Mouse (Mus musculus): ENCODE data around the gene Fgfr2. TPM values are rescaled to one million over a fixed set of nuclear protein-coding genes. Genes with fewer than 3 reads are reported as not detected.

Gene Fgfr2
- polyA plus RNA-seq, 1 experiment, result 0.17 TPM

- H3K4me2 ChIP-seq (ENCODE audit: low read depth), result no peak overlapping the region
- TF ChIP-seq CEBPB (IDR thresholded peaks at IDR 0.05; ENCODE audit: insufficient read depth, poor library complexity, severe bottlenecking) (no peak), MYOG (IDR thresholded peaks at IDR 0.05; ENCODE audit: control insufficient read depth in 1 of 3, insufficient read depth in 1 of 3, insufficient read length in 2 of 3, low read depth in 2 of 3) (no peak), USF1 (IDR thresholded peaks at IDR 0.05; ENCODE audit: low read depth) (no peak)
- H3K27me3 ChIP-seq (ENCODE audit: control insufficient read depth, insufficient read depth, insufficient read length), result no peaks in the 10 kb centered on the region
- H3ac ChIP-seq (ENCODE audit: control insufficient read depth, insufficient read length), result no peak overlapping the region
- H3K36me3 ChIP-seq (ENCODE audit: control insufficient read depth, insufficient read depth), result no peaks in the 10 kb centered on the region
- no peaks in the 10 kb centered on the region for H3K79me2 ChIP-seq (ENCODE audit: control insufficient read depth, insufficient read depth)
- H3K4me3 ChIP-seq, result no peak overlapping the region
These were observed 1375.8 kb downstream of the Fgfr2 start for GRCm38 (mm10) chr7:131747152-131748010.

DNA sequence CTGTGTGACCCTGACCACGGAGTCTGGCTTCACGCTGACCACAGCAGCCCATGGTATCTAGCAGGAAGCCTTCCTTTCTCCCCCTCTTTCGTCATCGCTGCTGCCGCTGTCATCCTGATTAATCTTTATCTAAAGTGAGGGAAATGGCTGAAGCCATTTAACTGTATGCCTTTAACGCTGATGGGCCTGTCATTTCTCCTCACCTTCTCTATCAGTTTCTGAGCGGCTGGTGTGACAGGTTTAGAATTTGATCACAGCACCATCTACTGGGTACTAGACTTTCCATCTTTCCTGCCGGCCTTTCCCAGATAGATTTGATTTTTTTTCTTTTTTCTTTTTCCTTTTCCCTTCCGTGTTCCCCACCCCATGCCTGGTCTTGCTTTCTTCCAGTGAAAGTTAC is 1376.4 kb downstream of the Fgfr2 start:
- no peak overlapping the region for H3ac ChIP-seq (ENCODE audit: control insufficient read depth, insufficient read length)
- no peak overlapping the region for H3K4me2 ChIP-seq (ENCODE audit: low read depth)
- no peaks in the 10 kb centered on the region for H3K27me3 ChIP-seq (ENCODE audit: control insufficient read depth, insufficient read depth, insufficient read length)
- TF ChIP-seq MAX (IDR thresholded peaks at IDR 0.05; ENCODE audit: low read depth) (no peak), MYOD1 (IDR thresholded peaks at IDR 0.05; ENCODE audit: control insufficient read depth in 1 of 3, insufficient read length in 2 of 3, low read depth in 2 of 3) (no peak), POLR2A (IDR thresholded peaks at IDR 0.05; ENCODE audit: insufficient read length, low read depth) (no peak), TCF12 (IDR thresholded peaks at IDR 0.05; ENCODE audit: insufficient read depth, poor library complexity, severe bottlenecking) (no peak), SRF (IDR thresholded peaks at IDR 0.05; ENCODE audit: control insufficient read depth, insufficient read length, low read depth) (no peak), USF1 (IDR thresholded peaks at IDR 0.05; ENCODE audit: low read depth) (no peak), CEBPB (IDR thresholded peaks at IDR 0.05; ENCODE audit: insufficient read depth, poor library complexity, severe bottlenecking) (no peak)
- H3K79me2 ChIP-seq (ENCODE audit: control insufficient read depth, insufficient read depth), result no peaks in the 10 kb centered on the region
- H3K36me3 ChIP-seq (ENCODE audit: control insufficient read depth, insufficient read depth), result no peaks in the 10 kb centered on the region
- H3K4me3 ChIP-seq, result no peak overlapping the region

GRCm38 (mm10) chr7:131743193-131743592 is 1380.0 kb downstream of the Fgfr2 start:
- no peak overlapping the region for H3K4me3 ChIP-seq
- no peak overlapping the region for H3K4me2 ChIP-seq (ENCODE audit: low read depth)
- H3K79me2 ChIP-seq (ENCODE audit: control insufficient read depth, insufficient read depth), result no peaks in the 10 kb centered on the region
- no peak overlapping the region for H3ac ChIP-seq (ENCODE audit: control insufficient read depth, insufficient read length)
- no peaks in the 10 kb centered on the region for H3K36me3 ChIP-seq (ENCODE audit: control insufficient read depth, insufficient read depth)
- H3K27me3 ChIP-seq (ENCODE audit: control insufficient read depth, insufficient read depth, insufficient read length), result no peaks in the 10 kb centered on the region
- TF ChIP-seq TCF3 (IDR thresholded peaks at IDR 0.05; ENCODE audit: insufficient read length, low read depth) (no peak), MYOG (IDR thresholded peaks at IDR 0.05; ENCODE audit: control insufficient read depth in 1 of 3, insufficient read depth in 1 of 3, insufficient read length in 2 of 3, low read depth in 2 of 3) (no peak), REST (IDR thresholded peaks at IDR 0.05; ENCODE audit: insufficient read depth, insufficient read length) (no peak), POLR2A (IDR thresholded peaks at IDR 0.05; ENCODE audit: insufficient read length, low read depth) (no peak), POLR2AphosphoS2 (IDR thresholded peaks at IDR 0.05; ENCODE audit: insufficient read length, low read depth) (no peak), MAX (IDR thresholded peaks at IDR 0.05; ENCODE audit: low read depth) (no peak), MYOD1 (IDR thresholded peaks at IDR 0.05; ENCODE audit: control insufficient read depth in 1 of 3, insufficient read length in 2 of 3, low read depth in 2 of 3) (no peak), USF1 (IDR thresholded peaks at IDR 0.05; ENCODE audit: low read depth) (no peak)

DNA sequence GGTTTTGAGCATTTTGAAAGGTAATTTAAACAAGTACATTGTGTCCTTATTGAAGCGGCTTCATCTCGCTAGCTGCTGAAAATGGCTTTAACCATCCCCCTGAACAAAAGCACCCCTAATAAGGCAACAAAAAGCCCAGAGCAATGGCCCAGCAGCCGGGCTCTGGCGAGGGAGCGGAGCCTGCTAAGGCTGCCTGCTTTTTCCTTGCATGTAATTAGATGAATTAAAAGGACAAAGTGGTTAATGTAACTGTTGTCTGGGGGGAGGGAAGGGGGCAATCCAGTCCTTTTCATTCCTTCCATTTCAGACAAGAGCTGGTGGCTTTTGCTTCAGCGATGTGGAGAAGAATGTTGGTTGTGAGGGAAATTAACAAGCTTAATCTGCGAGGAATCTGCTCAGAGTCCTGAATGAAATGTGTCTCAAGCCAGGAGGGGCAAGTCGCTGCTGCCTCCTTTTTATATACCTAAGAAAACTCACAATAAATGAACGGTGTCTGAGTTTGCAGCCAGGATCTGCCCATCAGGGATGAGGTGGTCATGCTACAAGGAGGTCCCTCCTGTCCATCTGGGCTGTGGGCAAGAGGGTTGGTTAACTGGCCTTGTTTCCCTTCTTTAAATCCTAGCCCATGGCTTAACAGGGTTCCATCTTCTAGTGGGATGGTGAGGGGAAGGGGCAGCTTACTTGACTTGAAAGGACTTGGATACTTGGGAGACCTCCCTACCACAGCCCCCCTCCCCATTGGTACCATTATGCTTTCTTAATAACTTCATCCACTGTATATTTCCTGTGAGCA is 1400.2 kb downstream of the Fgfr2 start:
- Histone ChIP-seq H3K4me3 (no peak overlapping the region), H3K4me2 (ENCODE audit: low read depth) (no peak overlapping the region), H3K36me3 (ENCODE audit: control insufficient read depth, insufficient read depth) (no peaks in the 10 kb centered on the region), H3K79me2 (ENCODE audit: control insufficient read depth, insufficient read depth) (no peaks in the 10 kb centered on the region), H3K27me3 (ENCODE audit: control insufficient read depth, insufficient read depth, insufficient read length) (peaks cover 7% of the 10 kb centered on the region), H3ac (ENCODE audit: control insufficient read depth, insufficient read length) (no peak overlapping the region)
- TF ChIP-seq TCF3 (IDR thresholded peaks at IDR 0.05; ENCODE audit: insufficient read length, low read depth), result no peak
- no peak for TF ChIP-seq SRF (IDR thresholded peaks at IDR 0.05; ENCODE audit: control insufficient read depth, insufficient read length, low read depth)
- TF ChIP-seq POLR2A (IDR thresholded peaks at IDR 0.05; ENCODE audit: insufficient read length, low read depth), result no peak
- no peak for TF ChIP-seq MYOG (IDR thresholded peaks at IDR 0.05; ENCODE audit: control insufficient read depth in 1 of 3, insufficient read depth in 1 of 3, insufficient read length in 2 of 3, low read depth in 2 of 3)

GRCm38 (mm10) chr7:131722316-131722715 is 1400.8 kb downstream of the Fgfr2 start:
- H3K79me2 ChIP-seq (ENCODE audit: control insufficient read depth, insufficient read depth), result no peaks in the 10 kb centered on the region
- no peak overlapping the region for H3K4me2 ChIP-seq (ENCODE audit: low read depth)
- H3ac ChIP-seq (ENCODE audit: control insufficient read depth, insufficient read length), result no peak overlapping the region
- TF ChIP-seq MAX (IDR thresholded peaks at IDR 0.05; ENCODE audit: low read depth) (no peak), SRF (IDR thresholded peaks at IDR 0.05; ENCODE audit: control insufficient read depth, insufficient read length, low read depth) (no peak), E2F4 (IDR thresholded peaks at IDR 0.05; ENCODE audit: insufficient read depth) (no peak), TCF12 (IDR thresholded peaks at IDR 0.05; ENCODE audit: insufficient read depth, poor library complexity, severe bottlenecking) (no peak), POLR2A (IDR thresholded peaks at IDR 0.05; ENCODE audit: insufficient read length, low read depth) (no peak), MYOD1 (IDR thresholded peaks at IDR 0.05; ENCODE audit: control insufficient read depth in 1 of 3, insufficient read length in 2 of 3, low read depth in 2 of 3) (no peak), TCF3 (IDR thresholded peaks at IDR 0.05; ENCODE audit: insufficient read length, low read depth) (no peak), POLR2AphosphoS2 (IDR thresholded peaks at IDR 0.05; ENCODE audit: insufficient read length, low read depth) (no peak), MYOG (IDR thresholded peaks at IDR 0.05; ENCODE audit: control insufficient read depth in 1 of 3, insufficient read depth in 1 of 3, insufficient read length in 2 of 3, low read depth in 2 of 3) (no peak), REST (IDR thresholded peaks at IDR 0.05; ENCODE audit: insufficient read depth, insufficient read length) (no peak)
- peaks cover 7% of the 10 kb centered on the region for H3K27me3 ChIP-seq (ENCODE audit: control insufficient read depth, insufficient read depth, insufficient read length)
- H3K4me3 ChIP-seq, result no peak overlapping the region
- no peaks in the 10 kb centered on the region for H3K36me3 ChIP-seq (ENCODE audit: control insufficient read depth, insufficient read depth)
